Mouse (Mus musculus): ENCODE results near the gene Cmss1. TPM values are rescaled to one million over a fixed set of nuclear protein-coding genes. Genes with fewer than 3 reads are reported as not detected.

Gene Cmss1
- polyA plus RNA-seq, 1 experiment, result 36.3 TPM

GRCm38 (mm10) chr16:57549061-57550037 is 57.3 kb downstream of the Cmss1 start:
- Histone ChIP-seq H3K9me3 (no peaks in the 10 kb centered on the region), H3K4me1 (peaks cover 48% of the 10 kb centered on the region), H3K27me3 (replicated peaks) (no peaks in the 10 kb centered on the region), H3K4me3 (replicated peaks) (peak overlapping the region; percentile 93), H3K36me3 (replicated peaks; ENCODE audit: low read length) (peaks cover 16% of the 10 kb centered on the region)
- TF ChIP-seq GATA1 (IDR thresholded peaks at IDR 0.05; ENCODE audit: borderline replicate concordance, low read length) (no peak), FLI1 (IDR thresholded peaks at IDR 0.05; ENCODE audit: low read length) (no peak)

DNA sequence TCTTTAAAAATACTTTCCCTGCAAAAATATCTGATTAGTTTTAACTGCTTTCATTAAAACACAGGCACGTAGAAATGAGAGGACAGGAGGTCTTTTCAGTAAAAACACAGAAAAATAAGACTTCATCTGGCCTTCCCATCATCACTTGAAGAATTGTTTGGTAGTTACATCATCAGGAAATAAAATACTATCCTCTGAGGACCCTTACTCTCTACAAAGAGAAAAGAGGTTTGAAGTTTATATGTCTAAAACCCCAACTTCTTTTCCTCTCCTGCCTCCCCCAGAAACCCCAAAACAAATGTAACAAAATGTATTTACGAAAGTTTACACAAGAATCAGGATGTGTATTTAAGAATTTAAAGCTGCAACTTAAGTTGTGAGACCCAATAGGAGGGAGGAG is 58.1 kb downstream of the Cmss1 start:
- no peaks in the 10 kb centered on the region for H3K27me3 ChIP-seq (replicated peaks)
- peaks cover 48% of the 10 kb centered on the region for H3K4me1 ChIP-seq
- peak overlapping the region; percentile 93 for H3K4me3 ChIP-seq (replicated peaks)
- H3K36me3 ChIP-seq (replicated peaks; ENCODE audit: low read length), result peaks cover 11% of the 10 kb centered on the region
- no peaks in the 10 kb centered on the region for H3K9me3 ChIP-seq
- TF ChIP-seq GATA1 (IDR thresholded peaks at IDR 0.05; ENCODE audit: borderline replicate concordance, low read length) (no peak), FLI1 (IDR thresholded peaks at IDR 0.05; ENCODE audit: low read length) (no peak)

DNA sequence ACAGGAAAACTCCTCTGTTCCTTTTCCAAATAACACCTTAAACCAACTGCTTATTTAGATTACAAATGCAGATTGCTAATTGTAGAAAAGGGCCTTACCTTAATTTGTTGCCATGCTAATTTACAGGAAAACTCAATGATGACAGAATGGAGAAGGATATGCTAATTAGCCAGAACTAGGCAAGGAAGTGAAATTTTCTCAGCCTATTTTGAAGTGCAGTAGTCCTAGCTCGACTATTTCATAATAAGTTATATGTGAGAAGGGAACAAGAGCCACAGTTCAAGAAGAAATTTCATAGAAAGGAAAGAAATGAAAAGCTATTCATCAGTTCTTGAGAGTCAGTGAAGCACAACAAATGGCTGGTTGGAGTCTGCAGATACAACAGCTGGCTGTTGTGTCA is 60.3 kb downstream of the Cmss1 start:
- Histone ChIP-seq H3K27me3 (replicated peaks) (no peaks in the 10 kb centered on the region), H3K4me3 (replicated peaks) (no peak overlapping the region), H3K9me3 (peaks cover 10% of the 10 kb centered on the region), H3K36me3 (replicated peaks; ENCODE audit: low read length) (peaks cover 8% of the 10 kb centered on the region), H3K4me1 (peaks cover 44% of the 10 kb centered on the region)
- TF ChIP-seq FLI1 (IDR thresholded peaks at IDR 0.05; ENCODE audit: low read length), result no peak

DNA sequence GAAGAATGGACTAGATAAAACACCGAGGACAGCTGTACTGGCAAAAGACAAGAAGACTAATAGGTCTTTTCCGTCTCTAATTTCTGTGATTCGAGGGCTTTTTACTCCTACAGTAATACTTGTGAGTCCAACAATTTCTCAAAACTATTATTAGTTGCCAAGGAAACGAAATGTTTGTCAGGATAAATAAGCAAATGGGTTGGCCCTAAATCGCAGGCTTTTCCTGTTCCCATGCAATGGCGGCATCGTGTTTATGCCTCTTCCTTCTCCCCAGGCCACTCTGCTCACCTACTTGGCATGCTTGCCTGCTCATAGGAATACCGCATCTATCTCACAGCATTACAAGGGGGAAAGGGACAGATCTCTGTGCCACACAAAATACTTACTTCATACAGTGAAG is 62.2 kb downstream of the Cmss1 start:
- peaks cover 10% of the 10 kb centered on the region for H3K9me3 ChIP-seq
- H3K36me3 ChIP-seq (replicated peaks; ENCODE audit: low read length), result peaks cover 8% of the 10 kb centered on the region
- no peaks in the 10 kb centered on the region for H3K27me3 ChIP-seq (replicated peaks)
- peaks cover 40% of the 10 kb centered on the region for H3K4me1 ChIP-seq
- no peak overlapping the region for H3K4me3 ChIP-seq (replicated peaks)
- TF ChIP-seq FLI1 (IDR thresholded peaks at IDR 0.05; ENCODE audit: low read length) (no peak), GATA1 (IDR thresholded peaks at IDR 0.05; ENCODE audit: borderline replicate concordance, low read length) (no peak)

GRCm38 (mm10) chr16:57543243-57543642 is 63.4 kb downstream of the Cmss1 start:
- Histone ChIP-seq H3K4me3 (replicated peaks) (no peak overlapping the region), H3K9me3 (peaks cover 10% of the 10 kb centered on the region), H3K4me1 (peaks cover 38% of the 10 kb centered on the region), H3K36me3 (replicated peaks; ENCODE audit: low read length) (peaks cover 8% of the 10 kb centered on the region), H3K27me3 (replicated peaks) (no peaks in the 10 kb centered on the region)
- TF ChIP-seq FLI1 (IDR thresholded peaks at IDR 0.05; ENCODE audit: low read length) (no peak), GATA1 (IDR thresholded peaks at IDR 0.05; ENCODE audit: borderline replicate concordance, low read length) (no peak)

- H3K4me1 ChIP-seq, result peaks cover 36% of the 10 kb centered on the region
- no peaks in the 10 kb centered on the region for H3K27me3 ChIP-seq (replicated peaks)
- H3K4me3 ChIP-seq (replicated peaks), result no peak overlapping the region
- TF ChIP-seq FLI1 (IDR thresholded peaks at IDR 0.05; ENCODE audit: low read length) (no peak), GATA1 (IDR thresholded peaks at IDR 0.05; ENCODE audit: borderline replicate concordance, low read length) (no peak)
- no peaks in the 10 kb centered on the region for H3K9me3 ChIP-seq
- no peaks in the 10 kb centered on the region for H3K36me3 ChIP-seq (replicated peaks; ENCODE audit: low read length)
Measured at GRCm38 (mm10) chr16:57536511-57536910, 70.2 kb downstream of the Cmss1 start.

DNA sequence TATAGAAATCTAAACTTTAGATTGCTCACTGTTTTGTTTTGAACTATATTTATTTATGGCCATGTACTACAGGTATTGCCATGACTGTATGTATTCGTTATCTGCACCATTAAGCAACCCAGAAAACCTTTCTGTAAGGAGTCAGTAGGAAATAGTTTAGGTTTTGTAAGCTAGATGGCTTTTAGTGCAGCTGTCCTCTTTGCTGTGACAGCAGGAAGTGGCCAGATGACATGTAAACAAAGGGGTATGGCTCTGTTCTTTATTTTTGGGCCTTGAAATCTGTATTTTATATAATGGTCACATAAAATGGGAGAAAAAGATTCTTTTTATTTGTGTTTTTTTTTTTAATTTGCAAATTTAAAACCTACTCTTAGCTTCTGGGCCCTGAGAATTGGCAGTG is 71.9 kb downstream of the Cmss1 start:
- no peaks in the 10 kb centered on the region for H3K9me3 ChIP-seq
- H3K27me3 ChIP-seq (replicated peaks), result no peaks in the 10 kb centered on the region
- no peaks in the 10 kb centered on the region for H3K36me3 ChIP-seq (replicated peaks; ENCODE audit: low read length)
- no peak overlapping the region for H3K4me3 ChIP-seq (replicated peaks)
- peaks cover 44% of the 10 kb centered on the region for H3K4me1 ChIP-seq
- TF ChIP-seq FLI1 (IDR thresholded peaks at IDR 0.05; ENCODE audit: low read length) (no peak), GATA1 (IDR thresholded peaks at IDR 0.05; ENCODE audit: borderline replicate concordance, low read length) (no peak)

GRCm38 (mm10) chr16:57534365-57534764 is 72.3 kb downstream of the Cmss1 start:
- no peaks in the 10 kb centered on the region for H3K36me3 ChIP-seq (replicated peaks; ENCODE audit: low read length)
- H3K9me3 ChIP-seq, result no peaks in the 10 kb centered on the region
- TF ChIP-seq GATA1 (IDR thresholded peaks at IDR 0.05; ENCODE audit: borderline replicate concordance, low read length), result no peak
- no peak for TF ChIP-seq FLI1 (IDR thresholded peaks at IDR 0.05; ENCODE audit: low read length)
- no peaks in the 10 kb centered on the region for H3K27me3 ChIP-seq (replicated peaks)
- H3K4me1 ChIP-seq, result peaks cover 44% of the 10 kb centered on the region
- no peak overlapping the region for H3K4me3 ChIP-seq (replicated peaks)

GRCm38 (mm10) chr16:57532081-57532493 is 74.6 kb downstream of the Cmss1 start:
- no peak overlapping the region for H3K4me3 ChIP-seq (replicated peaks)
- peaks cover 55% of the 10 kb centered on the region for H3K4me1 ChIP-seq
- H3K9me3 ChIP-seq, result no peaks in the 10 kb centered on the region
- no peak for TF ChIP-seq FLI1 (IDR thresholded peaks at IDR 0.05; ENCODE audit: low read length)
- TF ChIP-seq GATA1 (IDR thresholded peaks at IDR 0.05; ENCODE audit: borderline replicate concordance, low read length), result no peak
- no peaks in the 10 kb centered on the region for H3K27me3 ChIP-seq (replicated peaks)
- no peaks in the 10 kb centered on the region for H3K36me3 ChIP-seq (replicated peaks; ENCODE audit: low read length)

- Histone ChIP-seq H3K27me3 (replicated peaks) (no peaks in the 10 kb centered on the region), H3K9me3 (no peaks in the 10 kb centered on the region), H3K4me3 (replicated peaks) (no peak overlapping the region), H3K36me3 (replicated peaks; ENCODE audit: low read length) (no peaks in the 10 kb centered on the region), H3K4me1 (peaks cover 54% of the 10 kb centered on the region)
- TF ChIP-seq GATA1 (IDR thresholded peaks at IDR 0.05; ENCODE audit: borderline replicate concordance, low read length), result no peak
Measured at GRCm38 (mm10) chr16:57530547-57530946, 76.1 kb downstream of the Cmss1 start.

Data from megakaryocyte, embryonic 14.5 days (primary cell).